Mouse (Mus musculus) CH12F3 (cell line): ENCODE measurements at regions not wholly inside any gene's neighbourhood (a gene's known extent, or its start where the extent isn't known, plus 50 kb on each side); places are given as distances from the start of the nearest gene placed in this dataset.

Source experiments
- in situ Hi-C: fragments of 300-500 bp; cut with MboI; formaldehyde crosslinking; loops from 2 replicates; pipeline ENCODE4 v1.14.3; 2020; ENCODE audit warnings: low sequenced_read_pairs

GRCm38 (mm10) chr15:27258984-27259853 is 207.3 kb upstream of the Ank start:
- in situ Hi-C loops = no loop called here

GRCm38 (mm10) chr15:27259854-27260191 is 206.7 kb upstream of the Ank start:
- in situ Hi-C loops = no loop called here

- in situ Hi-C loops = no loop called here
Observed at GRCm38 (mm10) chr15:27270203-27270602, 196.3 kb upstream of the Ank start.

DNA sequence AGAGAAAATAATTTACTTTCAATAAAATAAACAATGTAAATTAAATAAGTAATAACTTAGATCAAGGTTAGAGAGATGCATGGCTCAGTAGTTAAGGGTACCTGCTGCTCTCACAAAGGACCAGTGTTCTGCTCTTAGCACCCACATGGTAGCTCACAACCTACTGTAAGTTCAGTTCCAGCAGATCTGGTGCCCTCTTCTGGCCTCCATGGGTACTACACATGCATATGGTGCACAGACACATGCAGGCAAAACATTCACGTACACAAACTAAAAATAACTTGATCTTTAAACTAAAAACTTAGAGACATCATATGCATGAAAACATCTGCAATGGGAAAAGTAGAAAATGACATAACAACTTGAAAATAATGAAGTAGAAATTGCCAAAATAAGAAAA is 184.2 kb upstream of the Ank start:
- in situ Hi-C loops = no loop called here

GRCm38 (mm10) chr15:27303856-27304255 is 162.6 kb upstream of the Ank start:
- in situ Hi-C loops = loop anchor here (25.0 kb wide), 1 partner anchor 533 kb away; no protein-coding TSS in a partner anchor

- in situ Hi-C loops = loop anchor here (25.0 kb wide), 1 partner anchor 533 kb away; no protein-coding TSS in a partner anchor
Observed at GRCm38 (mm10) chr15:27304256-27304655, 162.2 kb upstream of the Ank start.

GRCm38 (mm10) chr15:27305035-27305434 is 161.4 kb upstream of the Ank start:
- in situ Hi-C loops = loop anchor here (25.0 kb wide), 1 partner anchor 532 kb away; no protein-coding TSS in a partner anchor

- in situ Hi-C loops = loop anchor here (25.0 kb wide), 1 partner anchor 529 kb away; no protein-coding TSS in a partner anchor
Observed at GRCm38 (mm10) chr15:27308639-27309038, 157.8 kb upstream of the Ank start.

DNA sequence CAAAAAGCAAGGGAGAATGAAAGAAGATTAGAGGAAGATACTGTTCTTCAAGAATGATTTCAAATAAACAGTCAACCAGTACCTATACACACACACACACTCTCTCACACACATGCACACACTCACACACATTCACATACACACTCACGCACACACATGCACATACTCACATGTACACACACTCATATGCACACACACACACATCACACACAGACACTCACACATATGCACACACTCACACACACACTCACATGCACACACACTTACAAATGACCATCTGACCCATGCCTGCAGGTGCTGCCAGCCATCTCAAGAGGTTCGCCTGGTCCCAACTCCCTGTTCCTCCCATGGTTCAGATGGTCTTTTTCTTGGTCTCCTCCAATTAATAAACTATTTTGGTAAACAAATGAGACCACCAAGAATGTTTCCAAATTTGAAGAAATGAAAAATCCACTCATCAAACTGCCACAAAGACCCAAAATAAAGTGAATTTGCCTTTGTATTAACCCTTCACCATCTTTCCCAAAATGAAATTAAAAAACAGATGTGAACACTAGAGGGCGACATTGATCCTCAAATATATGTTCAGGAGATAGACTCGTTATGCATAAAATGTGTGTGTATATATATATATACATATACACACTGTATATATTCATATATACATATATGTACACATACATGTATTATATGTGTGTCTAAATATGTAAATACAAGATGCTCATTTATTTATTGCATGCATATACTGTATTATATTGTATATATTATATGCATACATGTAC is 150.3 kb upstream of the Ank start:
- in situ Hi-C loops = loop anchor here (10.0 to 25.0 kb wide), 2 partner anchors 269 to 521 kb away; no protein-coding TSS in a partner anchor

GRCm38 (mm10) chr15:27316746-27317129 is 149.7 kb upstream of the Ank start:
- in situ Hi-C loops = loop anchor here (10.0 to 25.0 kb wide), 2 partner anchors 268 to 521 kb away; no protein-coding TSS in a partner anchor

DNA sequence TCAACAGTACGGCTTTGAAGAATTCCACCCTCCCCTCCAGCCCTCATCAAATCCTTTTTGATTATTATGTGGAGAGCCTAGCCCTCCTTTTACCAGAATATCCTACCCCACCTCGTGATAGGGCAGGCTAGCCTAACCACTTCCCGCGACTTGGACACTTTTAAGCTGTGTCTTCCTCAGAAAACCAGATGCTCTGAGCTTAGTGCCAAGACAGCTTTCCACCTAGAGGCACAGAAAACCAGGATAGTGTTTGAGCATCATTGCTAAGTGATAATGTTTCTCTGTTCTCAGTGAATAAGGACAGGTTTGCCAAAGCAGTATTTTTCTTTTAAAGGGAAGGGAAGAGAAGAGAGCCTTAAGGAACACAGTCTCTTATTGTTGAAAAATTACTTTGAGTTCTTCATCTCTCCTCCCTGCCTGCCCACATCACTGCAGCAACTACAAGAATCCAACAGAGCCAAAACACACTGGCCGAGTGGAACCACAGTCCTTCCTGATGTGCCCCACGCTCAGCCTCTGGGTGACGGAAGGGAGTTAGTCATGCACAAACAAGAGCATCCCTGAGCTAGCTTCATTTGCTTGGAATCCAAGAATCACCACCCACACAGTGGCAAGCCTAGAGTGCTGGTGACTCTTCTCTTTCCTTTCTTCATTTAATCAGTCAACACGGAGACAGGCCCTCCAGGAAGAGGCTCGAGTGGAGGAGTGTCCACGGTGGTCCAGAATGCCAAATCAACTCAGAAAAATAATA is 144.4 kb upstream of the Ank start:
- in situ Hi-C loops = loop anchor here (25.0 kb wide), 1 partner anchor 515 kb away; no protein-coding TSS in a partner anchor

- in situ Hi-C loops = no loop called here
Observed at GRCm38 (mm10) chr15:27325847-27326548, 140.5 kb upstream of the Ank start.

DNA sequence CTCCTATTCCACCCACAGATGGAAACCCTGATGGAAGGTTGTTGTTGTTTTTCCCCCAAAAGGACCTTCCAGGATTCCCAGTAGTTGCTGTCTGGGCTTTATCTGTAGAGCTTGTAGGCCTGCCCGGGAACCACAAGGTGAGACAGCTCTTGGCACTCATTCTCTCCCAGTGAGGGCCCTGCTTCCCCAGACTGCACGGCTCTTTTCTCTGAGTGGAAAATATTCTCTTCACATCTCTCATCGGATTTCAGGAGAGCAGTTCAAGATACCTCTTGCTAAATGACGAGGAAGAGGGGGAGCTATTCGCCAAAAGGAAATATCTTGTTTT is 140.0 kb upstream of the Ank start:
- in situ Hi-C loops = no loop called here

GRCm38 (mm10) chr15:27327744-27328143 is 138.7 kb upstream of the Ank start:
- in situ Hi-C loops = no loop called here

DNA sequence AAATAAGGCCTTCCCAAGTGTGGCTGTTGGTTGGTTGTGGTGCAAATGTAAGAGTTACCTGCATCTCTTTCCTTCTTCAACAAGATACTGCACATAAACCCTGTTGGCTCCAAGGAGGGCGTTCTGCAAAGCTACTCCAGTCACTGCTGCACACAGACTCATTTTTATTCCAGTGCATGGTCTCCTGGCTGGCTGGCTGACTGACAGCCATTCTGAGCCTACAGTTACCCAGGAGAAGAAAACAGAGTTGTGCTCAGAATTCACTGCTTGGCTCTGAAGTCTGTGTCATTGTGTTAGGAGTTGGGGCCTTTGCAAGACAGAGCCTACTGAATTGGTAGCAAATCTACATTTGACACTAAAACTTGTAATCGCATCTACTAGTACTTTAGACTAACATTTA is 138.0 kb upstream of the Ank start:
- in situ Hi-C loops = no loop called here

DNA sequence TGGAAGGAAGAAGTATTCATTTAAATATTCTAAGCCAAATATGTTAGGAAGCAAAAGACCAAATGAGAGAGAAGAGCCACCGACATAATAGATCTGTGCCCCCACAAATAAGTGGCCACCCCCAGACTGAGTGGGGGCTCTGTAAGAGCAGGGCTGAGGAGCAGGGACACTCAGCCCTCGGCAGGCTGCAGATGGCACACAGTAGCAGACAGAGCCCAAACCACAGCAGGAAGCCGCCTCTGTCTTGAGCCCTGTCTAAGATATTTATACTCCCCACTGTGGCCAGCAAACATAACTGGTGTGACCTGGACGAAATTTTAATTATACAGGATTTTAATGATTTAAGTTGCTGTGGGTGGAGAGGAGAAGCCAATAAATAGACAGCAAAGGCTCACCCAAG is 126.4 kb upstream of the Ank start:
- in situ Hi-C loops = no loop called here

GRCm38 (mm10) chr15:27341518-27341976 is 124.9 kb upstream of the Ank start:
- in situ Hi-C loops = no loop called here

GRCm38 (mm10) chr15:27358441-27358840 is 108.0 kb upstream of the Ank start:
- in situ Hi-C loops = no loop called here

GRCm38 (mm10) chr15:27359271-27359670 is 107.2 kb upstream of the Ank start:
- in situ Hi-C loops = no loop called here

DNA sequence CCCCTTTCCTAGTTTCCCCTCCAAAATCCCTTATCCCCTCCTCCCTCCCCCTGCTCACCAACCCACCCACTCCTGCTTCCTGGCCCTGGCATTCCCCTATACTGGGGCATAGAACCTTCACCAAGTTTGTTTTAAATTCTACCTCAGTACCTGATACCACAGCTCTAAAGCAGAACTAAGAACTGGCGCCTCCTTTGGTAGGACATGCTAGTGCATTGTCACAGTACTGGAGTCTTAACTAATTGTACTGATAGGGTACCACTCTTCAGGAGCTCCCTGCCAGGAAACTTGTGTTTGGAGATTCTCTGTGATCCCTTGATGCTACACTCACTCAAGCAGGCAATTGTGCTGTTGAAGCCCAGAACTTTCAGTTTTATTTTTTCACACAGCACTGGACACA is 92.0 kb upstream of the Ank start:
- in situ Hi-C loops = no loop called here
